Mouse (Mus musculus): ENCODE data around the gene Mmp15. TPM values are rescaled to one million over a fixed set of nuclear protein-coding genes. Genes with fewer than 3 reads are reported as not detected.

The Mmp15 gene
- polyA plus RNA-seq, 1 experiment = 45.1 TPM

GRCm38 (mm10) chr8:95352871-95353866 is 1.1 kb downstream of the Mmp15 start:
- no peaks in the 10 kb centered on the region for H3K27me3 ChIP-seq (ENCODE audit: control insufficient read depth, insufficient read depth, insufficient read length)
- H3K79me2 ChIP-seq (ENCODE audit: control insufficient read depth, insufficient read depth) = peaks cover 12% of the 10 kb centered on the region
- peak overlapping the region; percentile 49 for H3K4me3 ChIP-seq
- TF ChIP-seq MYOG (IDR thresholded peaks at IDR 0.05; ENCODE audit: control insufficient read depth in 1 of 3, insufficient read depth in 1 of 3, insufficient read length in 2 of 3, low read depth in 2 of 3) (peak in 2 of 3 experiments; percentile 55 to 77), POLR2A (IDR thresholded peaks at IDR 0.05; ENCODE audit: insufficient read length, low read depth) (peak; percentile 21), REST (IDR thresholded peaks at IDR 0.05; ENCODE audit: insufficient read depth, insufficient read length) (no peak), CEBPB (IDR thresholded peaks at IDR 0.05; ENCODE audit: insufficient read depth, poor library complexity, severe bottlenecking) (no peak), POLR2AphosphoS2 (IDR thresholded peaks at IDR 0.05; ENCODE audit: insufficient read length, low read depth) (no peak), MYOD1 (IDR thresholded peaks at IDR 0.05; ENCODE audit: control insufficient read depth in 1 of 3, insufficient read length in 2 of 3, low read depth in 2 of 3) (peak in 2 of 3 experiments; percentile 21 to 53), E2F4 (IDR thresholded peaks at IDR 0.05; ENCODE audit: insufficient read depth) (no peak), MAX (IDR thresholded peaks at IDR 0.05; ENCODE audit: low read depth) (no peak), USF1 (IDR thresholded peaks at IDR 0.05; ENCODE audit: low read depth) (no peak), TCF3 (IDR thresholded peaks at IDR 0.05; ENCODE audit: insufficient read length, low read depth) (no peak), TCF12 (IDR thresholded peaks at IDR 0.05; ENCODE audit: insufficient read depth, poor library complexity, severe bottlenecking) (no peak), SRF (IDR thresholded peaks at IDR 0.05; ENCODE audit: control insufficient read depth, insufficient read length, low read depth) (no peak)
- no peaks in the 10 kb centered on the region for H3K36me3 ChIP-seq (ENCODE audit: control insufficient read depth, insufficient read depth)
- peak overlapping the region; percentile 55 for H3ac ChIP-seq (ENCODE audit: control insufficient read depth, insufficient read length)
- peak overlapping the region; percentile 71 for H3K4me2 ChIP-seq (ENCODE audit: low read depth)

- Histone ChIP-seq H3ac (ENCODE audit: control insufficient read depth, insufficient read length) (no peak overlapping the region), H3K4me2 (ENCODE audit: low read depth) (peak overlapping the region; percentile 71), H3K36me3 (ENCODE audit: control insufficient read depth, insufficient read depth) (no peaks in the 10 kb centered on the region), H3K79me2 (ENCODE audit: control insufficient read depth, insufficient read depth) (peaks cover 13% of the 10 kb centered on the region), H3K27me3 (ENCODE audit: control insufficient read depth, insufficient read depth, insufficient read length) (no peaks in the 10 kb centered on the region), H3K4me3 (peak overlapping the region; percentile 49)
- no peak for TF ChIP-seq CEBPB (IDR thresholded peaks at IDR 0.05; ENCODE audit: insufficient read depth, poor library complexity, severe bottlenecking)
- no peak for TF ChIP-seq MYOG (IDR thresholded peaks at IDR 0.05; ENCODE audit: control insufficient read depth in 1 of 3, insufficient read depth in 1 of 3, insufficient read length in 2 of 3, low read depth in 2 of 3)
- TF ChIP-seq E2F4 (IDR thresholded peaks at IDR 0.05; ENCODE audit: insufficient read depth) = no peak
- TF ChIP-seq POLR2AphosphoS2 (IDR thresholded peaks at IDR 0.05; ENCODE audit: insufficient read length, low read depth) = no peak
- TF ChIP-seq TCF3 (IDR thresholded peaks at IDR 0.05; ENCODE audit: insufficient read length, low read depth) = no peak
- no peak for TF ChIP-seq MAX (IDR thresholded peaks at IDR 0.05; ENCODE audit: low read depth)
- TF ChIP-seq MYOD1 (IDR thresholded peaks at IDR 0.05; ENCODE audit: control insufficient read depth in 1 of 3, insufficient read length in 2 of 3, low read depth in 2 of 3) = no peak
- no peak for TF ChIP-seq POLR2A (IDR thresholded peaks at IDR 0.05; ENCODE audit: insufficient read length, low read depth)
- TF ChIP-seq SRF (IDR thresholded peaks at IDR 0.05; ENCODE audit: control insufficient read depth, insufficient read length, low read depth) = no peak
- no peak for TF ChIP-seq USF1 (IDR thresholded peaks at IDR 0.05; ENCODE audit: low read depth)
- no peak for TF ChIP-seq REST (IDR thresholded peaks at IDR 0.05; ENCODE audit: insufficient read depth, insufficient read length)
- TF ChIP-seq TCF12 (IDR thresholded peaks at IDR 0.05; ENCODE audit: insufficient read depth, poor library complexity, severe bottlenecking) = no peak
These were observed 2.5 kb downstream of the Mmp15 start for GRCm38 (mm10) chr8:95354606-95355005.

- Histone ChIP-seq H3K27me3 (ENCODE audit: control insufficient read depth, insufficient read depth, insufficient read length) (no peaks in the 10 kb centered on the region), H3ac (ENCODE audit: control insufficient read depth, insufficient read length) (no peak overlapping the region), H3K36me3 (ENCODE audit: control insufficient read depth, insufficient read depth) (no peaks in the 10 kb centered on the region), H3K4me3 (no peak overlapping the region), H3K4me2 (ENCODE audit: low read depth) (peak overlapping the region; percentile 7), H3K79me2 (ENCODE audit: control insufficient read depth, insufficient read depth) (peaks cover 19% of the 10 kb centered on the region)
- peak in 1 of 3 experiments; percentile 64 for TF ChIP-seq MYOG (IDR thresholded peaks at IDR 0.05; ENCODE audit: control insufficient read depth in 1 of 3, insufficient read depth in 1 of 3, insufficient read length in 2 of 3, low read depth in 2 of 3)
- peak in 2 of 3 experiments; percentile 43 to 73 for TF ChIP-seq MYOD1 (IDR thresholded peaks at IDR 0.05; ENCODE audit: control insufficient read depth in 1 of 3, insufficient read length in 2 of 3, low read depth in 2 of 3)
- TF ChIP-seq REST (IDR thresholded peaks at IDR 0.05; ENCODE audit: insufficient read depth, insufficient read length) = no peak
- TF ChIP-seq SRF (IDR thresholded peaks at IDR 0.05; ENCODE audit: control insufficient read depth, insufficient read length, low read depth) = no peak
These were observed 6.7 kb downstream of the Mmp15 start for GRCm38 (mm10) chr8:95358550-95359411.

GRCm38 (mm10) chr8:95360181-95361015 is 8.3 kb downstream of the Mmp15 start:
- Histone ChIP-seq H3K4me2 (ENCODE audit: low read depth) (no peak overlapping the region), H3K36me3 (ENCODE audit: control insufficient read depth, insufficient read depth) (no peaks in the 10 kb centered on the region), H3ac (ENCODE audit: control insufficient read depth, insufficient read length) (no peak overlapping the region), H3K27me3 (ENCODE audit: control insufficient read depth, insufficient read depth, insufficient read length) (no peaks in the 10 kb centered on the region), H3K4me3 (no peak overlapping the region), H3K79me2 (ENCODE audit: control insufficient read depth, insufficient read depth) (peaks cover 10% of the 10 kb centered on the region)
- TF ChIP-seq MYOG (IDR thresholded peaks at IDR 0.05; ENCODE audit: control insufficient read depth in 1 of 3, insufficient read depth in 1 of 3, insufficient read length in 2 of 3, low read depth in 2 of 3) = no peak
- no peak for TF ChIP-seq MAX (IDR thresholded peaks at IDR 0.05; ENCODE audit: low read depth)
- TF ChIP-seq CEBPB (IDR thresholded peaks at IDR 0.05; ENCODE audit: insufficient read depth, poor library complexity, severe bottlenecking) = no peak
- no peak for TF ChIP-seq SRF (IDR thresholded peaks at IDR 0.05; ENCODE audit: control insufficient read depth, insufficient read length, low read depth)
- TF ChIP-seq TCF3 (IDR thresholded peaks at IDR 0.05; ENCODE audit: insufficient read length, low read depth) = no peak
